Mouse (Mus musculus): ENCODE results near the gene Ets1.
A peak's percentile ranks its signal among the peaks of the same experiment; 100 is the strongest.

Ets1 gene

DNA sequence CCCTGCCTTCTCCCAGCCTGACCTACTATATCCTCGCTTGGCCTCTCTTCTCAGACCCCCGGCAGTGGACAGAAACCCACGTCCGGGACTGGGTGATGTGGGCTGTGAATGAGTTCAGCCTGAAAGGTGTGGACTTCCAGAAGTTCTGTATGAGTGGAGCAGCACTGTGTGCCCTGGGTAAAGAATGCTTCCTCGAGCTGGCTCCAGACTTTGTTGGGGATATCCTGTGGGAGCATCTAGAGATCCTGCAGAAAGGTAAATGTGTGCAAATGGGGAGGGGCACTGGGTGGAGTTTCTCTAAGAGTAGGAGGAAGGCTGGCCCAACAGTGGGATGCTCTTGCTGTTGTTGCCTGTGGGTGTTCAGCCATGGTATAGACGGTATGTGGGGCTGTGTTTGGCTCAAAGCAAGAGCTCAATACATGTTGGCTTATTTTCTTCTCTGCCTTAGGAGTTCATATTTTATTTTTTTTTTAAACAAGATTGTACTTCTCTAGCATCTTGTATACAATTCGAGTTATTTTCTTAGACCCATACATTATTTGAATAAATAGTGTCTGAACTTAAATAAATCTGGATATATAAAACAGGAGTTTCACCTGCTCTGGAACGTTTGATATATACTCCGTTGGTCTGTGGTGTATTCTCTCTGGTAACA, 94.1 kb downstream of the Ets1 start:
- DNase-seq (ENCODE audit: low read depth), result no peak

DNA sequence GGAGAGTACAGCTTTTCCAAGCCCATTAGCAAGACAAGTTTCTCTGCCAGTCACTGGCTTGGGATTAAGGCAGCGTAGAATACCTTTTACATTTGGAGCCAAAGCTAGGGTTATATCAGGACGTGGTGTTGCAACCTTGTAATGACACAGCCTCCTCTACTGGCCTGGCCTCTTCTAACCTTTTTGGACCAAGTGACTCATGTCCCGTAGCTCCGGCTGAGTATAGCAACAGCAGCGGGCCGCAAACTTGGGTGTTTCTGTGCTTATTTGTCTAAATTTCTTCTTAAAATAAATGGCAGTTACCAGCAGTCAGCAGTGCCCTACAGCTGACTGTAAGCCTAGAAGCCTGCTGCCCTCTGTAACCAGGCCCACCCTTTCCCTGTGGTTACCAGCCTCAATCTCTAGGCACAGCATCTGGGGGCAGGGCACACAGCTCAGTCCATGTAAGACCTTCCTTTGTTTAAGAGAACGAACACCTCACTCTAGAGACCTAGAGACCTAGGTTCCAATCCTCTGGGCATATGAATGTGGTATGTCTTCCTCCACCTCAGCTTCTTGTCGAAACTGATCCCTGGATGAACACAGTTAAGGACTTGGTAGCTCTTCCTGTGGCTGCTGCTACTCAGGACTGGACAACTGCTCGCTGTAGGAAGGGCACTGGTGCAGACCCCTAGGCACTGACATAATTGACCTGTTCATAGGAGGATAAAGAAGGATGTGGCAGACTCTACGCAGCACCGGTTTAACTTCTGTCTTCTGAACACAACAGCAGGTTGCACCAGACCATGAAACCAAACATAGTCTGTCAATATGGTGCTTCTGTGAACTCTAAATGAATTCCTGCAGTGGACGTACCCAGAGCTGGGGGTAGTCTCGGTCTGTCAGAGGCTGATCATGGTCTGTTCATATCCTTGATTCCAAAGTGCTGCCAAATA, 94.9 kb downstream of the Ets1 start:
- DNase-seq (ENCODE audit: low read depth), result peak; percentile 78

DNA sequence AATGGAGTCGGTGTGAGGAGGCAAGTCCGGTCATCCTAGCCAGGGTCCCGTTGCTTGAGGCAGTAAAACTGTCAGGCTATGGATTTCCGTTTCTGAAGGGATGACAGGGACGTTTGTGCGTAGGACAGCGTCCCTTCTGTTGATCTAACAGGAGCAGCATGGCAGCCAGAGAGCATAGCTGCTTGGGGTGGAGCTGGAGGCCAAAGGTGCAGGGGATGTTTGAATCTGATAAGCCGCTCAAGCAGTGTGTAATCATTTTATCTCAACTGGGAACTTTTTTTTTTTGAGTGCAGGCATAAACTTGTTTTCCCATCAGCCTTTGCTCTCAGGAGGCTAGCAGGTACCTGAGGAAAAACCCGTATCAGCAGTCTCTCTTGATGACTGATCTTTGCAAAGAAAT, 95.8 kb downstream of the Ets1 start:
- no peak for DNase-seq (ENCODE audit: low read depth)

DNA sequence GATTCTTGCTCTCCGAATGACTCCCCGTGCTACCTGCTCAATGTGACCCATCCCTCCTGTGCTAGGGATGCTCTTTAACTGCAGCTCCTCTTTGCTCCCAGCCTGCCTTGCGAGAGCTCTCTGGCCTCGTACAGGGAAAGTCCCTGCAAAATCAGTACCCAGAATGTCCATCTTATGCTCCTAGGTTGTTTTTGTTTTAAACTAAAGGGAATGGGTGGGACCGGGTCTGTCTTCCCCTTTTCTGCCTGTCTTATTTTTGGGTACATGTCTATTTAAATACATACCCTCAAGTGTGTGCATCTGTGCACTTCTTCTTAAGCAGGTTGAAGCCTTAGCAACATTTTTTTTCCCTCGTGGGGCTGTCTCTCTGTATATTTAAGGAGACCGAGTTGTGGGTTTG, 99.0 kb downstream of the Ets1 start:
- DNase-seq (ENCODE audit: low read depth), result no peak

DNA sequence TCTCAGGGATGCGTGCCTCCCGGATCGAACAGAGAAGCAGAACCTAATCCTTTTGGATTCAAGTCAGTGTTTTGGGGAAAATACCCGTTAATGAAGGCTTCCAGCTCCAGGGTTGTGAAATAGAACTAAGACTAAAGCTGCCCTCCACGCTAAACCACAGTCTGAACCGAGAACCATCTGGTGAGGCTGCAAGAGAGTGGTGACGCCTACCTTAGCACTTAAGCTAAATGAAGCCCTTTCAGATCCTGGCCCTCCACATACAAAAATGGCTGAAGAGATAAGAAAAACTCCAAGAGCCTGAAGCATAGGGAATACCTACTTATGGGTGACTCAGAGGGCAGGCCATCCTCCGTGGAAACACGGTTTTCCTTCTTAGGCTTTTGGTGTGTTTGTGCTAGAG, 100.0 kb downstream of the Ets1 start:
- DNase-seq (ENCODE audit: low read depth), result no peak

DNA sequence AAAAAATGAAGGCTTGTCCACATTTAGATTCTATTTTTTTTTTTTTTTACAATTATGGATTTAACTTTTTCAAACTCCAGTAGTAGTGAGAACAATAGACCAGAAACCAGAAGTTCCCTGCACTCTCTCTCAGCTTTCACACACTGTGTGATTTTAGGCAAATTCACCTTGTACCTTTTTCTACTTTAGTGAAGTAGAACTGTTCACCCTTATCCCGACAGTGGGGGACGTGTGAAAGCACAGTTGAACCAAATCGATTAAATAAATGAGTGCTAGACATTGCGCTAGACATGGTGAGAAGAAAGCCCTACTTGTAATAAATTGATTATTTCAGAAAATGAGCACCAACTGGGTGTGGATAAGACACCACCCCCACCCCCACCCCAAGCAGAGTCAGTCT, 104.0 kb downstream of the Ets1 start:
- no peak for DNase-seq (ENCODE audit: low read depth)

DNA sequence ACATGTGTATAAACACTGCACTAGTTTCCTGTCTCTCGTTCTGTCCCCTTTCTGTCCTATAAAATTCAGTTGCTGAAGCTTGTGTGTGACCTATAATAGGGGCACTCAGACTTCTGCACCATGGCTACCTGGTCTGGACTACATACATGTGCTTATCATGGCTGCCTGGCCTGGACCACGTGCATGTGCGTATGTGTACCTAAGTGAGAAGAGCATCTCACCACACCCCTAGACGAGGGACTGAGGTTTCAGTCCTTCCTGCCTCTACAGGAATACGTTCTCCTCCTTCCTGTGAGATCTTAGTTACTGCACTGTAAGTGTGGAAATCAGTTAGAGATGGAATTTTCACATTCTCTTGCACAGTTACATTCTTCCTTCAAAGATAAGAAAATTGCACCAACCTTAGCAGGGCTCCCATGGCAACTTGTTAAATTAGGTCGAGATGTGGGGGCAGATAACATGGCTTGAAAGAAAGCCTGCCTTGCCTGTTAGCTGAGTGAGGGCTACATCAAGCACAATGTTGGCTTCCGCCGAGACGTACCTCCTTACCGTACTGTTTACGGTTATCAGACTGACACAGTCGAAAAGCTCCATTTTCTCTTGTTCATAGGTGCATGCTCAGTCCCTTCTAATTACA, 104.8 kb downstream of the Ets1 start:
- no peak for DNase-seq (ENCODE audit: low read depth)

DNA sequence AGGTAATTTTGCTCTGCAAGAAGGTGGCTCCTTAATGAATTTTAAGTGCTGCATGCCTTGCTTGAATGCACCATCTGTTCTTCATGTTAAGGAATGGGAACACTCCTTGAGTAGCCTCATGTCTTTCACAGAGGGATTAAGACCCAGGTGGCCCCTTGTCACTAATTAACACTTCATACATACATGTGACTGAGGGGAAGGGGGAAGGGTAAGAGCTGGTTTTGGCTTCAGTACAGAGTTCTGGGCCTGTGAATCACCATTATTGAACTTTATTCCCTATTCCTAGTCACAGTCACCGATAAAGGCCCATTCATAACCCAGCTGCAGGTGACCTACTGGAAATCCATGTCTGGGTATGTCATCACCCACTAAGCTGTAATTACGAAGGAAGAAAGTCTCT, 105.7 kb downstream of the Ets1 start:
- DNase-seq (ENCODE audit: low read depth), result no peak

DNA sequence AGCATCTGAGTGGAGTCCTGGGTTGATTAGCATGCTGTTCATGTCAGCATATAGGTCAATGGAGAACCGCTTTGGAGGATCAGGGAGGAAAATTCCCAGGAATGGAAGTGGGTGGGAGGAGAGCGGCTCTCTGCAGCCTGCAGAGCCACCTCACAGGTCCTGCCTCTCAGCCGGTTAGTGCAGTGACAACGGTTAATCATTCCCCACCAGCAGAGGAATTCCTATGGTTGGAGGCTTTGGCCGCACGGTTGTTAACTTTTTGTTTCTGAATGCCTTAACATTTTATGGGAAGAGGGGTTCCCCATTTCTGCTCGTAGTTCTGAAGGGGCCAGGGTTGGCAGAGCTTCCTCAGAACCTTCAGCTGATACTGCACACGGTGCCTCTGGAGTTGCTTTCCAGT, 107.1 kb downstream of the Ets1 start:
- DNase-seq (ENCODE audit: low read depth), result no peak

DNA sequence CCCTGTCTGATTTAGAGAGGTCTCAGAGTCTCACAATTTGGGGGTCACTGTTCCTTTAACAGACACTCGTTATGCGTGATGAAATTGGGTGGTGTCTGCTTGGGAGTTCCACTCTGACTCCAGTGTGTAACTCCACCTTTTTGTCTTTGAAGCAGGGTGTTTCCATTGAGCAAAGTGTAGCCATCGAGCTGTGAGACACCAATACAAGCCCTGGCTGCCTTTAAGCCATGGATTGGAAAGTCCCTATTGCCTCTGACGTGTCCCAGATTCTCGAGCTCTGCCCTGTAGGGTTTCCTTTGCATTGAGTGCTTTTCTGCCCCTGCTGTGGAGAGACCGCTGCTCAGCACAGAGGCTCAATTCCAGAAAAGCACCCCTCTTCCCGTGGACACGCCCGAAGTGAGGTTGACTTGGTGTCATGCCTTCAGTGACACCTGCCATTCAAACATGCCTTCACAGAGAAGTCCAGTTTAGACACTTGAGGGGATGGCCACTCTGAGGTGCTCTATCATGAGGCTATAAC, 107.7 kb downstream of the Ets1 start:
- DNase-seq (ENCODE audit: low read depth), result no peak

DNA sequence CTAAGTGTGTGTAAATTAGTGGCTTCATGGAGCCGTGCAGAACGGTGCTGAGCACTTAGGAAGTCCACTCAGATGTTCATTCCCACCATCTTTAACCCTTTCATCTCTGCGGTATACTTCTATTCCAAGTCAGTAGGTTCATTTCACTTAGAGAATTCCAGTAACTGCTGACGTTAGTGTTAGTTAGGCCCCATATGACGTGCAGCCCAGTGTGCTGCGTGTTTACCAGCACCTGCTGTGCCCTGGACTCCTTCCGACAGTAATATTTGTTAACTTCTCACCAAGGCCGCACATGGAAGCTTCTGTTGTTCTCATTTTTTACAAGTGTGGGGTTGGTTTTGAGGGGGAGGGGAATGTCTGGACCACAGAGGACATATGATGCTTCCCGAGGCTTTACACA, 108.3 kb downstream of the Ets1 start:
- no peak for DNase-seq (ENCODE audit: low read depth)

DNA sequence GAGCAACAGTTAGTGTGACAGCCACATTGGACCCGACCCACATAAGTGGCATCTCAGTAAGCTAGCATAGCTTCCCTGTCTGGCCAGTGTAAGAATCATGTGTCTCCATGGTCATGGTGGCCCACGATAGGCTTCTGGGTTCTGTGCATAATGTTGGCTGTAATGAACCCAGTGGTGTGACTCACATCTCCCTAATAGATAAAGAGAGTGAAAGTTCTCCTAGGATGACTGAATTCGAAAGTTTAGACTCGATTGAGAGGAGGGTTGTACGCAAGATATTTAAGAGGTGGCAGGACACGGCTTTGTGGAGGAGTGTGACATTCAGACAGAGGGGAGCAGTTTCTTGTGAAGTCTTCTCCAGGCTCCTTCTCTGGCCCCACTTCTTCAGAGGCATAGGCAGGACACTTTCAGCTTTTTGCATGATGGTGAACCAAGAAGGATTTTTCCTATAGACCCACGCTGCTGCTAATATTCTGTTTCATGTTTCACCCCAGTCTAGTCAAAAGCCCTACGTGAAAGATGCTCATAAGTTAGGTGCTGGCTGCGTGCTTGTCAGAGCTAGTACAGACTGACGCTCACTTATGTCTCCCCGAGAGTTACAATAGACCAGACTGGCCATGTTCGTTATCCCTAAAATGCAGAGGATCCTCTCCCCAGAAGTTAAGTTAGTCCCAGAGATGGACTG, 109.2 kb downstream of the Ets1 start:
- no peak for DNase-seq (ENCODE audit: low read depth)

DNA sequence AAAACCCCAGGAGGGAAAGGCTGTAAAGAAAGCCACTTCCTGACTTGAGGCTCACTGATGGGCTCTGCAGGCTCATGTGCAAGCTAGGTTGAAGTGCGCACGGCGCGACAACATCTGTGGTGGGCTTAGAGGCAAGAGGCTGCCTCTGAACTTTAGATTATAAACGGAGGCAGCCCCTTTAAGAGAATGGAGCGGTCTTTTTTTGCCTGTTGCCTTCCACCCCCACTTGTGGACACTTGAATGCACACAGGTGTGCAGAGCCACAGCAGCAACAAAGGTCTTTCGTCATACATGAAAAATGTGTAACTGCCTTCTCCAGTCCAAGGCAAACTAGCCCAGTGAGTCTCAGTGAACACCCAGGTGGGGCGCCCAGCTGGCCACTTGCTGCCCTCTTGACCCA, 110.0 kb downstream of the Ets1 start:
- DNase-seq (ENCODE audit: low read depth), result no peak

DNA sequence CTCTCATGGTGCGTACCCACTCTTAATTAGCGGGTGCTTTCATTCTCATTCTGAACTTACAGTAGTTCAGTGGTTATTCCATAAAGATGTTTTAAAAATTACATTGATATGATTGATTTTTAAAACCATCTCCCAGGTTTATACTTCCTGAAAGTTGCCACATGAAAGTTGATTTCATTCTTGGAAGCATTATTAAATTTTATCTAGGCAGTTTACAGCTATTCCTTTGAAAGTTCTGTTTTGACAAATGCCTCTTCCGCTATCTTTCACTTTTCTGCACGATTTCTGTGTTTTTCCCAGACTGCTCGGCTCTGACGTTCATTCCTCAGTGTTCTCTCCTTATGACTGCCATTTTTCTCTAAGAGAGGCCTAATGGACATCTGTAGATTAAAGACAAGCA, 110.6 kb downstream of the Ets1 start:
- DNase-seq (ENCODE audit: low read depth), result no peak

DNA sequence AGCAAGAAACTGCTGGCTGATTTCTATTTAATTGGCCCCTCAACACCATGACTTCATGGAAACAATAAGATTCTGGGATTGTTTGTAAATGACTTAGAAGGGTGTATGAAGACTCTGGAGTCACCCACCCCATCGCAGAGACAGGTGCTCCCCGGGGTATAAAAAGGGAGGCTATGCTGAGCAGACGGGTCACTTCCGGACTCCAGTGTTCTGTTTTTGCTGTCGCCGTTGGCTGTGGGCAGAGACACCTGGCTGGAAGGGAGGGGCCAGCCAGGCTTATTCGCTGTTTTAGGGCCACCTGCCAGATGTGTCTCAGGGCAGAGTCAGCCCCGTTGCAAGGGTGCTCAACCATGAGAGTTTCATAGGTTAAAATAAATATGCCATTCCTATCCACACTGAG, 111.6 kb downstream of the Ets1 start:
- no peak for DNase-seq (ENCODE audit: low read depth)

DNA sequence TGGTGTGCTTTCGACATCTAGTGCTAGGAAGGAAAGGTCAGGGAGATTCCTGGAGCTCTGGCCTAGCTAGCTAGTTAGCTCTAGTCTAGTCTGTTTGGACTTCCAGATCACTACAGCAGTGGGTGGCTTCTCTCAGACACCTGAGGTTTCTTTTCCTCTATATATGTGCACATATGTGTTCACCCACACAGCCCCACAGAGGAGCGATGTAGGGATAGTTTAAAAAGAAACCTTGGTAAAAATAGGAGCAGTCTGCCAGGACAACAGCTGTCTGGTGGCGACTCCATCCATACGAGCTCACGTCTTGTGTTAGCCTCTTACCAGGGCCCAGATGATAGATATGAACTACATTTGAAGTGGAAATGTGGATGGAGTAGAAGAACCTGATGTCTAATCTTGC, 112.5 kb downstream of the Ets1 start:
- no peak for DNase-seq (ENCODE audit: low read depth)

DNA sequence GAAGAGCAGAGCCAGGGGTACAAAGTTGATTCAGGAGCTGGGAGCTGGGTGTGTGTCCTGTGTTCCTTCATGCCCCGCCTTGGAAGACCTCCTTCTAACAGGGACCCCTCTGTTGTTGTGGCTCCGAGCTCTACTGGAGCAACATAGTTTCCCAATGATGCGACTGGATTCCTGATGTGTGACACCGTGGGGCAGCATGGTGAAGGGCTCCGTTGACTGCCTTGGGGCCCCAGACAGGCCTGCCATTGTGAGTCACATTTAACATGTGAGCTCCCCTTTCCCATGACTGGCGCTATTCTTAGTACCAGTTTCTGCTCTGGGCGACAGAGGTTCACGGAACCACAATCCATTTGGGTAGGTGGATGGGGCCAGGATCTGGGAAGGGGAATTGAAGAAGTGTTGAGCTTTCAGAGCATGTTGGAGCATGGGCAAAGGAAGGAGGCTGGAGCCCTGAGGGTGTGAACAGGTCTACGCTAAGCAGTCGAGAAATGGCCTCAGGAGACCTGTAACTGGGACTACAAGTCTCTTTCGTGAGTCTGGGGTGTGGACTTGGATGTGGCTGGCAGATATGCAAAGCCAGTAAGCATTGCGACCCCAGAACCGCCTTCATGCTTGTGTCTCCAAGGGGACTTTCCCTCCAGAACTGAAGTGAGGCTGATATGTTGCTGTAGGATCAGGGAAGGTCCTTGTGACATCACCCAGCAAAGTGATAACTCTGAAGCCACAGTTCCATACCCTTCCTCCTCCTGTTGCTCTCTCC, 113.9 kb downstream of the Ets1 start:
- peak; percentile 51 for DNase-seq (ENCODE audit: low read depth)

DNA sequence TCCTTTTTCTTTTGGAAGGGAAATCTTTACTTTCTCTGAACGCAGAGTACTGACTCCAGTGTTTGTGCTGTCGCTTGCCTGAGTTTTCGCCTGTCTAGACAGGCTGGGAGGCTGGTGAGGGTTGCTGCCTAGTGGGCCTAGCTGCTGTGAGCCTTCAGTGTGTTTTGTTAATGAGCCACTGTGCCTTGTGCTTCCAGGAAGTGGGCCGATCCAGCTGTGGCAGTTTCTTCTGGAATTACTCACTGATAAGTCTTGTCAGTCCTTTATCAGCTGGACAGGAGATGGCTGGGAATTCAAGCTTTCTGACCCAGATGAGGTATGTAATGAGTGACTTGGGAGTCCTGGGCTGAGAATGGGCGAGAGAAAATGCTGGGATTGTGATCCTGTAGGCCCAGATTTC, 116.6 kb downstream of the Ets1 start:
- DNase-seq (ENCODE audit: low read depth), result no peak

DNA sequence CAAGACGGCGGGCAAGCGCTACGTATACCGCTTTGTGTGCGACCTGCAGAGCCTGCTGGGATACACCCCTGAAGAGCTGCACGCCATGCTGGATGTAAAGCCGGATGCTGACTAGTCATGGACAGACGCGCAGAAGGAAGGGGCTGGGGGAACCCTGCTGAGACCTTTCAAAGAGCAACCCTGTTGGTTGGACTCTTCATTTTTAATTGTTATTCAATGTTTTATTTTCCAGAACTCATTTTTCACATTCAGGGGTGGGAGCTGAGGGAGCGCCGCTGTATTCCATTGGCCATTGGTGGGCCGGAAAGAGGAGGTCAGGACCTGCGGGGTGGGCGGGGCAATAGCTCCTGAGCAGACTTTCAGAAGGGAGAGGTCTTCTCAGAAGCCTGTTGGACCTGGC, 118.3 kb downstream of the Ets1 start:
- DNase-seq (ENCODE audit: low read depth), result no peak

DNA sequence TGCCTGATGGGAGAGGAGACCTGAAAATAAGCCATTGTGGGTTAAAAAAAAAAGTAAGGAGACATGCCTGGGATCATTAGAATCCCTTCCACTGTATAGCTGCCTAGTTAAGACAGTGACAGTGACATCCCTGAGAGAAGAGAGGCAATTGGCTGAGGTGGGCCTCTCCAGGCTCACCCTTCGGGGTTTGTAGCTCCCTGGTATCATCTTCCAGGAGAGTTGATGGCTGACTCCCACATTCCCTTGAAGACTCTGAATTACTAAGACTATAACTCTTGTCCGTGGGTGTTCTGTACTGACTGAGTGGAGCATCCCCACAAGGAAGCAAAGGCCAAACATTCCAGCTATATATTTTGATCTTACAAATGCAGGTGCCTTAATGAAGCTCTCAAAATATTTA, 120.0 kb downstream of the Ets1 start:
- no peak for DNase-seq (ENCODE audit: low read depth)

DNA sequence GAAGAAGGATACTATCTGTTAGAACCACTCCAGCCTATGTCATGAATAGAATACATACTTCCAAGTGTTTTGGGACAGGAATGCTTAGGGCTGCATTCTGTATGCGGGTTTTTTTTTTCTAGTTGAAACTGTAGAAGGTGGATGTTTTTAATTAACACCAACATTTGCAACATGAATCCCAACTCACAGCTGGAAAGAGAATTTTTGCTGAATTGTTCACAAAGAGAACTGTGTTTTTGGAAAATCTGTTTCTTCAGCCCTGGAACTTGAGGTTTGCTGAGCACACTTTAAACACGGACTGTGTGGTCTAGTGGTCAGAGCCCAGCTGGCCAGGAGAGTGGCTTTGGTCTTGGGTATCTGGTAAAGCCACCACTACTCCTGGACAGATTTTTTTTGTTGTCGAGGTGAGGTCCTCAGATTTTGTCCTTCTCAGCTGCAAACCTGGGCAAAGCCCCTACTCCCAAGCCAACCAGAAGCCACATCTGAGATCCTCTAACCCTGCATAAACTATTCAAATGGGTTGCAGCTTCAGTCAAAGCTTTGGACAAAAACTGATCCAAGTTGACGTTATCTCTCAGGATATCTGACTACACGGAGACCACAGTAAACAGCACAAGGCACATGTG, 122.4 kb downstream of the Ets1 start:
- DNase-seq (ENCODE audit: low read depth), result peak; percentile 52
